Mouse (Mus musculus): ENCODE results near the gene Crcp. TPM values are rescaled to one million over a fixed set of nuclear protein-coding genes. Genes with fewer than 3 reads are reported as not detected.

The Crcp gene
- polyA plus RNA-seq, 1 experiment from 2014 or later: 21.0 TPM

Other genes with a start within 250 kb of the Crcp start
- 33.1 and 34.9 TPM in 2 replicates for gene Psph, start 241.8 kb upstream of the Crcp start, polyA plus RNA-seq (2014; fragmentation: Nextera tagmentation; extraction: Ambion mirVana)
- gene Sumf2, start 182.3 kb upstream of the Crcp start, polyA plus RNA-seq (2014; fragmentation: Nextera tagmentation; extraction: Ambion mirVana): 35.6 and 37.3 TPM in 2 replicates
- gene Chchd2, start 141.8 kb upstream of the Crcp start, polyA plus RNA-seq (2014; fragmentation: Nextera tagmentation; extraction: Ambion mirVana): 871 and 955 TPM in 2 replicates
- gene Zbed5, start 133.6 kb upstream of the Crcp start, polyA plus RNA-seq (2014; fragmentation: Nextera tagmentation; extraction: Ambion mirVana): 4.8 and 5.8 TPM in 2 replicates
- 0.32 and 0.42 TPM in 2 replicates for gene Phkg1, start 130.7 kb upstream of the Crcp start, polyA plus RNA-seq (2014; fragmentation: Nextera tagmentation; extraction: Ambion mirVana)
- 1.0 and 2.4 TPM in 2 replicates for gene Nupr1l, start 120.8 kb upstream of the Crcp start, polyA plus RNA-seq (2014; fragmentation: Nextera tagmentation; extraction: Ambion mirVana)
- gene Vkorc1l1, start 87.3 kb upstream of the Crcp start, polyA plus RNA-seq (2014; fragmentation: Nextera tagmentation; extraction: Ambion mirVana): 16.3 and 16.7 TPM in 2 replicates
- 50.2 and 62.8 TPM in 2 replicates for gene Gusb, start 26.2 kb upstream of the Crcp start, polyA plus RNA-seq (2014; fragmentation: Nextera tagmentation; extraction: Ambion mirVana)
- gene Asl, start within 50 bp of the Crcp start, polyA plus RNA-seq (2014; fragmentation: Nextera tagmentation; extraction: Ambion mirVana): 18.2 and 18.6 TPM in 2 replicates
- 28.1 and 28.8 TPM in 2 replicates for gene Tpst1, start 44.0 kb downstream of the Crcp start, polyA plus RNA-seq (2014; fragmentation: Nextera tagmentation; extraction: Ambion mirVana)
- gene Kctd7, start 115.6 kb downstream of the Crcp start, polyA plus RNA-seq (2014; fragmentation: Nextera tagmentation; extraction: Ambion mirVana): 3.0 and 5.5 TPM in 2 replicates
- 20.8 and 22.0 TPM in 2 replicates for gene Rabgef1, start 142.5 kb downstream of the Crcp start, polyA plus RNA-seq (2014; fragmentation: Nextera tagmentation; extraction: Ambion mirVana)
- 32.1 and 33.8 TPM in 2 replicates for gene Tmem248, start 187.8 kb downstream of the Crcp start, polyA plus RNA-seq (2014; fragmentation: Nextera tagmentation; extraction: Ambion mirVana)
- gene Sbds, start 226.2 kb downstream of the Crcp start, polyA plus RNA-seq (2014; fragmentation: Nextera tagmentation; extraction: Ambion mirVana): 58.2 and 61.1 TPM in 2 replicates
- gene Tyw1, start 226.3 kb downstream of the Crcp start, polyA plus RNA-seq (2014; fragmentation: Nextera tagmentation; extraction: Ambion mirVana): 17.8 and 20.3 TPM in 2 replicates